Mouse (Mus musculus) lung, postnatal 4 days (tissue): ENCODE data around the gene Babam2.

Experiments used
- DNase-seq, 2 experiments: peaks; one replicate each; pipeline ENCODE4 v3.0.0; 2021

Babam2 gene

DNA sequence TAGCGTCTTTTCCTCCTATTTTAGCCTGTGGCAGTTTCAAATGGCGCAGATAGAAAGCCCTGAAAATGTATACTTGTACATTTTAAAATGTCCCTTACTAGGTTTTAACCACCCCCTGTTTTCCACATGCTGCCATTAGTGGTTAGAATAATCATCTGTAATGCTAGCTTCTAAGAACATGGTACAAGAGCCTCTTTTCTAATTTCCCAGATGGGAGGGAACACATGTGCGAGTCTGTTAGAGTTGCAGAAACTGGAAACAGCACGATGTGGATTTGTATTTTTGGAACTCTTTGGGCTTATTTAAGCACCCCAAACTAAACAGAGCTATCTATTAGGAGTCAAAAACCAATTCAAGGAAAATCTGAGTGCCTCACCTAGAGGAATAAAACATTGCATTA lies 195.1 kb downstream of the Babam2 start:
- no peak for DNase-seq

DNA sequence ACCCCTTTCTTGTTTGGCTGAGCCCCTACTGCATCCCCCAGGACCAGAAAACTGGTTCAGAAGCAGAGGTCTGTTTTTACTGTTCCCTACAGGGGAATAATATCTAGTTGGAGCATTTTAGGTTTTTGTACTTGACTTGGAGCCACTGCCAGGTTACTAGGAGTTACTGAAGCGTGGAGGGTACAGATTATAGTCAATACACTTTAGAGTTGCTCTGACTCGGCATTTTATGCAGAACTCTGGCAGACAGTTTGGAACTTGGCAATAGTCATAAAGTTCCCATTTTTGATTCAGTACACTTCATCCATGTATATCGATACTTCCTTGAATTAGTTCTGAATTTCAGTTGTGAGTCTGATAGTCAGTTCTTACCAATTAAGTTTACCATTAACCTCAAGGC lies 202.4 kb downstream of the Babam2 start:
- DNase-seq: no peak

DNA sequence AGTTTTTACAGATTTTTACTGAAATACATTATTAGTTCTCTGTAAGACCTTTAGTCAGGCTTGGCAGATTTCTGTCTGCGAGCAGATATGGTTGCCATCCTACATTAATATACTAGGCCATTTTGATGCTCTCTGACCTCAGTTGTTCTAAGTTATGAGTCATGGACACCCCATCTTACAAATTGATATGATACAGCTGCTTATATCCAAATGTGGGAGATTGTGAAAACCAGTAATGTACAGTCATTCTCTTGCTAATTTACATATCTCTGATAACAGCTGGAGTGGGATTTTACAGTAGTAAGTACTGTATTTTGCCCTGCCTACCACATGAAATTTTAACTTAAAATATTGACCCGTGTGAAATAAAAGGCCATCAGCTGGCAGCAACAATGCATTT lies 204.7 kb downstream of the Babam2 start:
- DNase-seq: no peak

DNA sequence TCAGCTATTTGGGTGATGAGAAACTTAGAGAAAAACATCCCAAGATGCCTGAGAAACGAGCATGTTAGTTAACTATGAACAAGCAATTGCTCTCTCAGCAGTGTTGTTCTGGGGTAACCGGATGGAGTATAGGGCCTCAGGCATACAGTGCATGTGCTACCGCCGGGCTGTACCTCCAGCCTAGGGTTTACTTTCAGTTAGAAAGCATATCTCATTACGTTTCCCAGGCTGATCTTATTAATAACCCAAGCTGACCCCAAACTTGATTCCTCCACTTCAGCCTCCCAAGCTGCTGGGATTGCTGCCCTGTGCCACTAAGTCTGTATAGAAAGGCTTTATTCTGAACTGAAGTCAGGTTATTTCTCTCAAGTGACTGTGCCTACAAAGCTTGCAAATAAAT lies 205.4 kb downstream of the Babam2 start:
- no peak for DNase-seq

DNA sequence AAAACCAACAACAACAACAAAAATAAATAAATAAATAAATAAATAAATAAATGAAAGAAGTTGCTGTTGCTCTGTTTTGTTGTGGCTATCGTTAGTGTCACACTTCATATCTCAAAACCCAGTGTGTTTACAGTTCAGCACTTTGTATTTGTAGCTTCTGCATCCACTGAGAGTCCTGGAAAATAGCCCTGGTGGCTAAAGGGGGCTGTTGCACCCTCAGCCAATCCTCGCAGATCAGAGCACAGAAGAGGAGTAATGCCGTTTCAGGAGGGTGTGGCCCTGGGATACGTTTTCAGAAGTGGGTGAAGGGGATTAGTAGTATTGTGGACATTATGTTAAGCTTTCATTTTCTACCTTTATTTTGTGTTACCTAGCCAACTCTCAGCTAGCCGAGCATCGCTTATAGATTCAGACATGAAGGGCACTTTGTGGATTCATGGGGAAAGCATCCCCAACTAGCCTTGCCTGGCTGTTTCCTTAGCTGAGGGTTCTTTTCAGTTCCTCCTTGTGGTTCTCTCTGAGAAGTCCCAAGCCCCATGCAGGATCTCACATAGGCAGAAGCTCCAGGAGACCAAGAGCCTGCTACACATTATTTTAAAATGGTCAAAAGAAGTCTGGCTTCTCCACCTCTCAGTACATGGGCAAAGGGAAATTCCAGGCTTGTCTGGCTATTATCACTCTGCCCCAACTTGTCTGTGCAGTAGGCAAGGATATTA lies 207.6 kb downstream of the Babam2 start:
- DNase-seq: no peak

DNA sequence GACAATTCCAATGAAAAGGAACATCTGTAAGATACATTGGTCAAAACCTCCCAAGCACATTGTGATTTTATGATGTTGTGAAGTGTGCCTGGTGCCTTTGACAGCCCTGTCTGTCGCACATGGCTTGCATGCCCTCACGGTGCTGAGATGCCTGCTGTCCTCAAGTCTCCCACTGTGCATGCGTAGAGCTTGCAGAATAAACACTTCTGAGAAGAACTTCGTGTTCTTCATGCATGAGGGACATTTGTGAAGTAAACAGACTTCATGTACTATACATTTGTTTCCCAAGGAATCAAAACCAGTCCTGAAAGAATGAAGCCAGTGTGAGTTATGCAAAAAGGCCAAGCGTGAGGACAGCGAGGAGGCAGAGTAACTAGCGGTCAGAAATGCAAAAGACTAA lies 208.3 kb downstream of the Babam2 start:
- no peak for DNase-seq

DNA sequence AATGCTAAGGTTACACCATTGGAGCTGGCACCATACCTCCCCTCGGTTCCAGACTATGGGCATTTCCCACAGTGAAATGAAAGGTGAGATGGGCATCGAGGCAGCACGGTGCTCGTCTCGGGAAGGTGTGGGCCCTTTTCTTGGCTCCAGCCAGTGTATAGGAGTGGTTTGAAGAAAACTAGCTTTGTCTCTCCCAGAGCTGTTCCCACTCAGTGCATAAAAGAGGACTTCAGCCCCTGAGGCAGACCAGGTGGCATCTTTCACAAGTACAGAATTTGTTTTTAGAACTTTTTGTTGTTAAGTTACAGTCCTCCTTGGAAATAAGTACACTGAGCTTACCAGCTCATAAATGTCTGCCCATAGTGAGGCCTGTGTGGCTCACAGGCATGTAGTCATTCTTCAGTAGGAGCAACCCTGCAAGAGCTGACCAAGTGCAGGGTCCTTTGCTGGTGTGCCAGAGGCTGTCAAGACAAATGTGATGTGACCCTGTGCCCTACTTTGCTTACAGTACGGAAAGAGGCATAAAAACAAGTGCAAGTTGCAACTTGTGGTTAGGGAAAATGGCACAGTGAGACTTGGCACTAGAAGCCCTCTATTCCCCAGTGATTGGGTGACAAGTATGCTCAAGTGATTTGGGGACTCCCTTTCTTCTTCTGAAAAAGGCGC lies 208.9 kb downstream of the Babam2 start:
- no peak for DNase-seq

DNA sequence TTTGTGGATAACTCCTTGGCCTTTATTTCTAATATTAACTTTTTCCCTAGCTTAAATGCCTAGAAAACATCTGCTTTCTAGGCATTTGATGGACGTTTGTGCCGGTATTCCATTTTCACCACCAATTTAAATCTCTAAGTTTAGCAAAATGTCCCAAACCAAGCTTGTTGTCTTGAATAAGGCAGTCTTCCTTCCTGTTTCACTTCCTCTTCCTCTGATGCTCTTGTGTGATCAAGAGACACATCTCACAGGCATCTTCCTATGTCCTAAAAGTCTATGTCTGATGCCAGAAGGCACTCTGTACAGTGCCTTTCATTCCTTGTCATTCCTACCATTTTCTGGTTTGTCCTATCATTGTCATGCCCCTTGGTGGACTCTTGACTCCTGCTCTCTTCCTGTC lies 210.5 kb downstream of the Babam2 start:
- DNase-seq: no peak

DNA sequence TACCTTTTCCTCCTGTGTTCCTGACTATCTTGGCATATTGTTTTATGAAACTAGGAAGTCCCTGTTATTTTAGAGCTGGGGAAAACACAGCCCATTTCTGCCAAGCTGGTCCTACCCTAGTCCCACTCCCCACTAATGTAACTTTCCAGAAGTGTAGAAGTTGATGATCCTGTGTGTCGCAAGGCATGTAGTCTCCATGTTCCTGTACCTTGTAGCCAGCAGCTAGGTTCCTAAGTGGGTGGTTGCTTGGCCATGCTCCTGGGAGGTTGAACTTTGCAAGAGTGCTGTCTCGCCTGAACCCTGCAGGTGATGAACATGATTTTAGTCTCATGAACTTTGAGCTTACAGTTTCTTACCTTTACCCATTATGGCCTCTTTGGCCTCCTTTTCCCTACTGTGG lies 211.3 kb downstream of the Babam2 start:
- no peak for DNase-seq

DNA sequence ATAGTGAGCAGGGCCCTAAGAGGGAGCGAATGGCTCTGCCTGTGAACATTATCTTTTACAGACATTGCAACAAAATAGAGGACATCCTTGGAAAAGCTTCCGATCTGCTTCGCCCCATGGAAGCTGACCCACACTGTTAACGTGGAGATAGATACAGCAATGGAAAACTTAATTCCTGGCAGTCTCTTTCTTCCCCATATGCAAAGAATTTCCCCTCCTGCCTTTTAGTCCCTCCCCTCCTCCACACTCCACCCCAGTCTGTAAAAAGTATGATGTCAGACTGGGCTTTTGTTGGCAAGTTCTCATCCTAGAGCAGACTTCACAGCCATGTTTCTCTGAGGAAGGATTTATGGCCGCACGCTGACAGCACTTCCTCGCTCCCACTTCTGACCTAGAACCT lies 218.8 kb downstream of the Babam2 start:
- DNase-seq: no peak

DNA sequence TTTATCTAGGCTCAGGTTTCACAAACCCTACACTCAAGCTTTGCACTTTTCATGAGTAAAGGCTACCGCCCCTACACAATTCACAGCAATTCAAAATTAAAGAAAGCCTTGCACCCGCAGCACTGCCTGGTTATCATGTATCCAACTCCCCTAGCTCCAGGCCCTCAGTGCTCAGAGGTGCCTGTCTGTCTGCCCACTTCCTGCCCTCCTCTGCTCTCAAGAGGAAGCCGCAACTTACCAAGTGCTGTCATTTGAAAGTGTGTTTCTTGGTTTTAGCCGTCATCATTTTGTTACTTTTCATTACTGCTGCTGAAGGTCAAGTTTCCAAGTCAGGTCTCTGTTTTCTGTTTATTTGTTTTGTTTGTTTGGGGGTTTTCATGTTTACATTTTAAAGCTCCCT lies 221.1 kb downstream of the Babam2 start:
- DNase-seq: no peak

DNA sequence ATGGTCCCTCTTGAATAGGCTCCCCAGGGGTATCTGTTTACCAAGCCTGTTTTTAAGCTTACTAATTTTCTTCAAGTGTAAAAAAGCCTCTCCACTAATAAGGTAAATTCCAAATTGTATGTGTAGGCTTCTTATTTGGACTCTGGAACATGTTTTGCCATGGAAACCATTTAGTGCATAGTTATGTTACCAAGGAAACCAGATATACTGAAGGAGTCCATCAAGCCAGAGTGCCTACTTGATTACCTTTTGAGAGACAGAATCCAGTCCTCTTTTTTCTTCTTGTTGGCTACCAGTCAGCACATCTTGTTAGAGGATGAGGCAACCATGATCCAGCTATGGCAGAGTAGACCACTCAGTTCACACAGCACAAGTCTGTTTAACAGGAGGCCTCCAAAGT lies 222.6 kb downstream of the Babam2 start:
- DNase-seq: no peak

DNA sequence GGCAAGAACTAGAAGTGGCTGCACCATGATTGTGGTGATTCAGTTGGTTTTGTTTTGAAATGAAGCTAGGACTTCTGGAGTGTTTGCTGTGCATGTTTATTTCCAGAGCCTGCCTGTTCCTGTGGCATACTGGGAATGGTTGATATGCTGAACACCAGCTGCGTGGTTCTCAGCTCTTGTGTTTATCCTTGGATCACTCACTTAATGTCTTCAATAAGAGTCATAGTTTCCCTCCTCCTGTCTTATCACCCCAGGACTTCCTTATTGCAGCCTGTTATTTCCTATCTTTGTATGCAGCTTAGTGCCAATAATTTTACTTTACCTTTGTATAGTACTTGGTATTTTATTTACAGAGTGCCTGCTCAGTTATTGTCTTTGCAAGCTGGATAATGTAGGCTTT lies 223.4 kb downstream of the Babam2 start:
- DNase-seq: no peak

DNA sequence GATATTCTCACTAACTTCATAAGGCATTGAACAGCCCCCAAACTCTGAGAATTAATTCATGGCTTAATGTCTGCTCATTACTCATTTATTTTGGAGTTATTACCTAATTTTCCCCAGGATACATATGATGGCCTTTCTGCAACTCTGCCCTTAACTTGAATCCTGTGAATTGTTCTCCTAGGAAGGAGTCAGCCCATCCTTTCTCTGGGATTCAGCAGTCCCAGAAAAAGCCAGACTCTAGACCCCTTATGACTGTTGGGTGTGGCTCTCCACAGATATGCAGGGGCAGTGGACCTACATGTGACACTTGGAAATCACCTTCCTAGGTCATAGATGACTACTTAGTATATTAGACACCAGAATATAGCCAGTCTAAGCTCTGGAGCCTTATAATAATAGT lies 226.6 kb downstream of the Babam2 start:
- no peak for DNase-seq

DNA sequence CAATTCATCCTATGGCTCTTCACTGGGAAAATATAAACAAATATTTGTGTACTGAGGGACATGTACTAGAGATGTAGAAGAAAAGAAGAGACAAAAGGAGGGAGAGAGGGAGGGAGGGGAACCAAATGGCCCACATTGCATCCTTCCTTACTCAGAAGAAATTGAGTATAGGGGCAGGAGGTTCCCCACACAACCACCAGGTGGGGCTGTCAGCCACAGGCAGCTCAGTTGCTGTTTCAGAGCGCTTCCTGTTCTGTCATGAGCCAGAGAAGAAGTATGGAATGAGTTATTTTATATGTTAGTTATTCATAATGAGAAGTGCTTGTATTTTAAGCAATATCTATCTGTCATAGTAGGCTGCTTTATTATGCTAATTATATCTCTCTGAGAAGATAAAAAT lies 229.1 kb downstream of the Babam2 start:
- DNase-seq: peak; percentile 42 to 70

DNA sequence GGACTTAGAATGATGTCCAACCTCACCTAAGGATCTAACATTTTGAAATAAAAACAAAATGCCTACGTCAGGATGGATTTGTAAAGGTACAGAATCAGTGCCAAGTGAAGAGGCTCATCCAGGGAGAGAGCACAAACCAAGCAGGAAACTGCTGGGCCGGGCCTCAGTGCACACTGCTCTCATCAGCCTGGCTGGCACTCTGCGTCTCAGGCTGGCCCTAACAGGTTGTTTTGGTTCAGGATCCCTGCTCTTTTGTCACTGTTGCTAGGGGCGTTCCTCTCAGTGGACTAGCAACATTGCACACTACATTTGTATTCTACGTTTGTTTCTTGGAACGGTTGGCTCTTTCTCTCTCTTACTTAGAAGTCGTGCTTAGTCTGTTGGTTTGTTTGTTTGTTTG lies 231.5 kb downstream of the Babam2 start:
- no peak for DNase-seq

DNA sequence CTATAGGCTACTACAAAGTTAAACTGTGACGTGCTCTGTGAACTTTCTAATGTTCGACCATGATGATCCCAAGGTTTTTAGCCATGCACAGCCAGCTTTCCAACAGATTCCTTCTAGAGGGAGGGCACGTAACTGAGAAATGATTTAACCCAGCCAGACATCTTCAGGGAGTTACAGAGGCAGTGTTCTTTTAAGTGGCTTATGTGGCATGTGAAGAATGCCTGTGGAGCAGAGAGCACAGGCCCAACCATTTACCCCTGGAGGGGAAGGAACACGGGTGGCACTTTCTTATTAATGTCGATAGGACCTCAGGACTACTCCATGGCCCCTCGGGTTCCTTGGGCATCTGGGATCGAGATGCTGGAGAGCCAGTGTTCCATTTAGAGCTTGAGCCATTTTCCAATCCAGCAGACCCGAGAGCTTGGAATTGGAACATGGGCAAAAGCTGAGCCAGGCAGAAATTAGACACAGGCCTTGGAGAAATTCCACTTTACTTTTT lies 233.7 kb downstream of the Babam2 start:
- no peak for DNase-seq

DNA sequence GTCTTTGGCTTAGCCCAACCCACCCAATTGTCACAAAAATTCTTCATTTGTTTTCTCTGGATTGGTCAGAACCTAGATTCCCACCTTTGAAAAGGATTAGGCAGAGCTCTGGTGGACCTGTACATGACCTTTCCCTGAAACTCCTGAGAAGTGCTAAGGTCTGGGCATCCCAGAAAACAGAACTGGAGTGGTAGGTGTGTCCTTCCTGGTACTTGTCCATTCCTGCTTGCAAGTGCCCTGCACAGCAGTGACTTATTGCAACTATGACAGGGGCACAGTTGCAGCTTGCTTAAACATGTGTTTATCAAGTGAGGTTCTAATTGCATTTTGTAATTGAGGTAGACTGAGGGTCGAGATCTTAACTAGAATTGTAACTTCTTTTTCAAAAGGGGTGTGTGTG lies 234.2 kb downstream of the Babam2 start:
- no peak for DNase-seq

DNA sequence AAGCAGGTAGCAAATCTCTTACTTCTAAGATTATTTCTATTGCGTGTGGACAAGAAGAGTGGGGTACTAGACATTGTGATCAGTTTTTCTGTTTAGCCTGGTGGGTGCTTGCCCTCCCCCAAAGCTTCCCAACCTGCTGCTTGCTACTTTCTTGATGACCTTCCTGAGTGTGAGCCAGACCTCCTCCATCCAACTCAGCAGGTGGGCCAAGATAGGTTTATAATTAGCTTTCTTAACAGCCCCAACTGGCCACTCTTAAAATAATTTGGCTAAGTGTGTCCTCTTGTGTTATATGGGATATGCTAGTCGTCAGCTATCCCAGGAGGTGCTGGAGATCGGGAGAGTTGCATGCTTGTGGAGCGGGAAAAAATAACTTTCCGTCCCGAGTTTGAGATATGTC lies 235.8 kb downstream of the Babam2 start:
- DNase-seq: no peak

DNA sequence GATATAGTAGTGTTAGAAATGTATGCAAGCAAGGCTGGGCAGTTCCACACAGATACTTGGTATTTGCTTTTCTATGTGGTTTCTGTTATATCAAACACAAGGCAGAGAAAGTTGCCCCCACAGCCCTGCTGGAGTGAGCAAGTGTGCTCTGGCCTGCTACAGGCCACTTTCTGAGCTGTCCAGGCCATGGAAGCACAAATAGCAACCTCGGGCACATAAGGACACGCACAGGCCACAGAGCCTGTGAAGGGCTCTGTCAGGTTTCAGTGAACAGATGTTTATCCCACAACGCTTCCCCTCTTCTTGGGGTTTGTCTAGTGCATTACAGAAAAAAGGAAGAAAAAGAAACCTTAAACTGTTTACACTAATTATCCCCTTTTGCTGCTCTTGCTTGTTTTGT lies 236.9 kb downstream of the Babam2 start:
- no peak for DNase-seq

DNA sequence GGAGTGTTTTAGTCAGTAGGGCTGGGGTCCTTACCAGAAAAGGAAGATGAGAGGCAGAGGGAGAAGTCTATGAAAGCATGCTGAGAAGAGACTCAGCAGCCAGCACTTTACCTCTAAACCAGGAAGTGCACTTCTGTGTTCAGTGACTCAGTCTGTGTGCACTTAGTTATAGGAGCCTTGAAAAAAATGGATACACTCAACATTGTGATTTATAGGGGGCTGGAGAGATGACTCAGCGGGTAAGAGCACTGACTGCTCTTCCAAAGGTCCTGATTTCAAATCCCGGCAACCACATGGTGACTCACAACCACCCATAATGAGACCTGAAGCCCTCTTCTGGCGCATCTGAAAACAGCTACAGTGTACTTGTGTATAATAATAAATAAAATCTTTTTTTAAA lies 238.5 kb downstream of the Babam2 start:
- DNase-seq: no peak

DNA sequence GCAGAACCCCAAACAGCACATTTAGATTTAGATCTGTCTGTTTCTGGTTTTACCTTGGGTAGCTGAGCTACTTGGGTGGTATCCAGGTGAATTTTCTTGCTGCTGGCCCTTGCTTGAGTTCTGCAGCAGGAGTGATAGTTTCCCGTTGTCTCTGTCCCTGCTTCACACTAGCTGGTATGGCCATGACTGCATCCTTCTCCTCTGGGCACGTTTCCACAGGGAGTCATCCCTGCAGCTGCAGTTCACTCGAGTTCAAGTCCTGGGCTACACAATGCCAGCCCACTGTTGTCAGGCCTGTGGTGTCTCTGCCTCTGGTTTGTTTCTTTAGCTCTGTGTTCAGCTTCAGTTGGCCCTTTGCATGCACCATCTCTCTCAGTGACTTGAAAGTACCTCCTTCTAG lies 239.0 kb downstream of the Babam2 start:
- DNase-seq: no peak

DNA sequence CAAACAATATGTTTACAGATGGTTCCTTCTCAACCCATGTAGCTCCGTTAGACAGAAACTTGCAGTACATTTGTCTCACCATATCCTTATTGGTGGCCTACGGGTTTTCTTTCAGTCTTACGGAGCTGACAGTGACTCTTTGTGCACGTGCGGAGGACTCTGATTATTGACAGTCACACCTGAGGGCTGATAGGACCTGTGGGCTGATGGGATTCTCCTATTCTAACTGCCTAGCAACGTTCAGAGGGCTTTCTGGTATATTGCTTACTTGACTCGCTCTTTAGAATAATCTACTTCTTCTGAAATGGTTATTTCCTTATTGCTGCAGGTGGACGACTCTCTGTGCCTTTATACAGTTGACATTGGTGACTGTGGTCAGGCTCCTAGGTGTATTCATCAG lies 243.4 kb downstream of the Babam2 start:
- DNase-seq: no peak

DNA sequence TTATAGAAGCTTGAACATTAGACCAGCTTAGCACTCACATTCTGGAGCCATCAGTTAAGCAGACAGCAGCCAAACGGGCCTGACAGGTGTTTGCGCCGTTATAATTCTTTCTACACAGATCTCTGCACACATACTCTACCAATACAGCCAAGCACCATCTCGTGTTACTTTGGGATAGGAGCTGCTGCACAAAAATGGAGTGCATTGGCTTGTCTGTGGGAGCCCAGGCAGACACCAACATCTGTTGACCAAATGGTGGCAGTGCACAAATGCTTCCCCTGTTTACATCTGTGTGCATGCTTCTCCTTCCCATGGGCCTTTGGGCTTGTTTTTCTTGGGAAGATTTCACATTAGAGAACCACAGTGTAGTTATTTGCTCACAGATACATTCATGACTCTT lies 249.7 kb downstream of the Babam2 start:
- no peak for DNase-seq

DNA sequence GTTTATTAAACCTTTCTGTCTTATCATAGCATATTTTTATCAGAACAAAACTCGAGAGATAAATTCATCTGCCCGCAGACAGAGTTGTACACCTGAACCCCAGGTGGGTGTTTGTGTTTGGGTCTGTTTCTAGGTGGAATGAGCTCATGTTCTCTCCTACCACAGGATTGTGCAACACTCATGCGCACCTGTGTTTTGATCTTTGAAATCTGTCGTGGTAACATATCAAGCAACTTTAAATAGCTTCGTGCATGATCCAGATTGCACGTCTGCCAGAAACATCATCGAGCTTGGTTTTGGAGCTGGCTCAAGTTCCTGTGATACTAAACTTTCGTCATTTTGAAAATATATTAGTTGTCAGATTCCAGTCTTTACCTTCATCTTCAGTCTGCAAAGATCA lies 251.9 kb downstream of the Babam2 start:
- DNase-seq: no peak
